Mouse (Mus musculus): Measurements from ENCODE around the gene Lck.

The Lck gene

GRCm38 (mm10) chr4:129573430-129573829, at the start of gene Lck:
Gene Lck, minus strand, starts transcription at chr4:129573641.
- DNase-seq, result peak; percentile 87

DNA sequence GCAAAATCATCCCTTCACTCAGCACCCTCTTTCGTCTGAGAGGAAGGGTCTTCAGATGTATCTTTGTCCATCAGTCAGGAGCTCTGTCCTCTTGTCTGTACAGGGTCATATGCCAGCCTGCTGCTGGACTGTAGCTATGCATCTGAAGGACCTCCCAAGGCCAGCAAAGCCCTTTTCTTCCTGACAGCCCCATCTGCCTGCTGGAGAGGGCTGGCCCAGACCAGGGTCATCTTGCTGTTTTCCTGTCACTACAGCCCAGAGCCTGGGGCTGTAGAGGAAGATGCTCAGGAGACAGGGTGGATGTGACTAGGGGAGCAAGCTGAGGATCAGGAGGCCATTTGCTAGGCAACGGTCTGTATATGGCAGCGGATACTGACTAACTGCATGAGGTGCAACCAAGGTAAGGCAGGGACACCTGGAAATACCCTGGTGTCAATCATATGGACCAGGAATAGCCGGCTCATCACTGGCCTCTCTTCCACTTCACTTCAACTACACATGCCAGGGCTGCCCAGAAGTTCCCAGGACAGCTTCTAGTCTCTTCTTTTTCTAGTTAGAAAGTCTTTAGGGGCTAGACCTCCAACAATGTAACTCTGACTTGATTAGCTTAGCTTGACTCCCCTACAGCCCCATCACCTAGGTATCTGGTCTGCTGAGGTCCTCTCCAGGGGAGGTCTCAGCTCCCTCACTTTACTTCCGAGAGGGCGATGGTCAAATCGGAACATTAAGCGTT, 49.5 kb upstream of the Lck start:
- no peak for DNase-seq

DNA sequence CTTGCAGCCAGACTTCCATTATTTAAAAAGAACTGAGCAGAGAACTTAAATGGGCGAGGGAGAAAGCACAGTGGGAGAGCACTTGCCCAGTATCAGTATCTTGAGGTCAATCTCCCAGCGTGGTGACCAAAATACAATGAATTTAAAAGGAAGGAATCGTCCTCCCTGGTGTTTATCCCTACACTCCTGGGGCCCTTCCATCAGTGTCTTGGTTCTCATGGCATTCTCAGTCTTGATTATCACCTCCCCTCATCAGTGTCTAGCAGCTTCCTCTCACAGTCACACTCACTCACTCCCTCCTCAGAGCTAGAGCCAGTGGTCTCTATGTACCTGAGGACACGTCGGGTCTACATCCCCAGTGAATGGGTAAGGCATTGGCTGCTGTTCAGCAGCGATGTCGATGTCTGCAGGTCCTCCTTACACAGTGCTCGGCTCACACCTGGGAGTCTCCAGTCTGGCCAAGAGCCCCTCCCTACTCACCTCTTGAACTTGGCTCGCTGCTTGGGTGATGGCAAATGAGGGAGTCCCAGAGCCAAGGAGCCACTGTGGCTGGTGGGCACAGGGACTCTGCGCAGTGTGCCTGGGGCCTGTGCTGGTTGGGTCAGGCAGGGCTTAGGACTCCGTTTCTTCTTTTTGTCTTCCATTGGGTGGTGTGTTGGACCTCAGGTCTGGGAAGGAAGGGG, 48.8 kb upstream of the Lck start:
- DNase-seq, result no peak

DNA sequence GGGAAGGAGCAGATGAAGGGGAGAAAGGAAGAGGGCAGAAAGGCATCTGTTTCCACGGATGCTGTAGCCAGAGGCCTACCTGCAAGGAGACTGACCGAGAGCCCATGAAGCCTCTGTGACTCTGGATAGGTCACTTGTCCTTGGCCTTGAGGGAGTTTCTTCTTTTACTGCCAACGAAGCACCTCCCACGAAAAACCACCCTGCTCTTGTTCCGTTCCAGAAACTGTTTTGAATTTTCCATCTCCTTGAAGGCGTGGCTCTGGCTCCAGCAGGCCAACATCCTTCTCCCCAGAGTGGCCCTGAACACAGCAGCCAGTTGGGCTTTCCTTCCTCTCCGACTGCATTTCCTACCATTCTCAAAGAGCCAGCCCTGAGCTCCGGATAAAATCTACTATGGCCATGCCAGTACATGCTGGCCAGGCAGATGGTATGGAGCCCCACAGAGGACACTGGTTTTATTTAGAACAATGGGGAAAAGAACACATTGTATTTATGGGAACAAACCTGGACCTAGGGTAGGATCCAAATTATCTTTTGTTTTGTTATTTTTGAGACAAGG, 47.9 kb upstream of the Lck start:
- no peak for DNase-seq

- DNase-seq, result no peak
These were observed 47.2 kb upstream of the Lck start for GRCm38 (mm10) chr4:129620419-129621282.

- peak; percentile 96 for DNase-seq
These were observed 45.6 kb upstream of the Lck start, which contains the start of gene Iqcc for GRCm38 (mm10) chr4:129618786-129619691. Gene Iqcc, minus strand, starts transcription at chr4:129619099.

GRCm38 (mm10) chr4:129618031-129618430, 44.6 kb upstream of the Lck start:
- no peak for DNase-seq

- no peak for DNase-seq
These were observed 43.7 kb upstream of the Lck start for GRCm38 (mm10) chr4:129617121-129617641.

GRCm38 (mm10) chr4:129616631-129617030, 43.2 kb upstream of the Lck start:
- no peak for DNase-seq

GRCm38 (mm10) chr4:129615801-129616290, 42.4 kb upstream of the Lck start:
- no peak for DNase-seq

- no peak for DNase-seq
These were observed 40.7 kb upstream of the Lck start, which contains the start of gene Dcdc2b for GRCm38 (mm10) chr4:129614093-129614492. Gene Dcdc2b, minus strand, starts transcription at chr4:129614257.

DNA sequence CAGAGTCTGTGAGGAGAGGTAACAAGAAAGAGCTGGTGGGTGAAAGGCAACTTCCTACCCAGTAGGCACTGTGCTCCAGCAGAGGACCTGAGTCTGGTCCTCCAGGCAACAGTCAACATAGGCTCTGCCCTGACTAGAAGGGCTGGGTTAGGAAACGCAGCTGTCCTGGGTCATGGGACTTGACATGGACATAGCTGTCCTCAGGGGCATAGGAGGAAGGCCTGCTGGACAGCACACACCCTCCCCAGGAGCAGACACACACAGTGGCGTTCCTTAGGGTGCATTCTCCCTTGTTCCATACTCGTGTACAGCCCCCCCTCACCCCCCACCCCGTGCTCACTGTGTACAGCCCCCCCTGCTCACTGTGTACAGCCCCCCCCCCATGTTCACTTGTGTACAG, 37.0 kb upstream of the Lck start:
- no peak for DNase-seq

DNA sequence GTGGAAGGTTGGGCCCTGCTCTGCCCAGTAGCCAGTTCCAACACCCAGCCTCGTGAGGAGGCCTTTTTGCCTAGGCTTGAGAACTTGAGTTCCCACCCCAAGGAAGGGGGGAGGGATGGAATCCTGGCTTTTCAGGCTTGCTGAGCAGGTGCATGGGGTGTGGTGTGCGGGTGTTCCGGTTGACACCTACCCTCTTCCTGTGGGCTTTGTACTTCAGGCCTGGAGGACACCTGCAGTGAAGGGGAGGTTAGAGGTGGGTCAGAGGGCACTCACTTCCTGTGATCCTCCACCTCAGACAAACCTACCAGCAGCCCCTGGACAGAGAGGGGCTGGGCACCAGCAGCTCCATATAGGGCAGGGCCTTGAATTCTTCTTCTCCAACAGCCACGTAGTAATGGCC, 36.6 kb upstream of the Lck start:
- peak; percentile 79 for DNase-seq

GRCm38 (mm10) chr4:129609139-129609631, 35.7 kb upstream of the Lck start:
- DNase-seq, result peak; percentile 59

DNA sequence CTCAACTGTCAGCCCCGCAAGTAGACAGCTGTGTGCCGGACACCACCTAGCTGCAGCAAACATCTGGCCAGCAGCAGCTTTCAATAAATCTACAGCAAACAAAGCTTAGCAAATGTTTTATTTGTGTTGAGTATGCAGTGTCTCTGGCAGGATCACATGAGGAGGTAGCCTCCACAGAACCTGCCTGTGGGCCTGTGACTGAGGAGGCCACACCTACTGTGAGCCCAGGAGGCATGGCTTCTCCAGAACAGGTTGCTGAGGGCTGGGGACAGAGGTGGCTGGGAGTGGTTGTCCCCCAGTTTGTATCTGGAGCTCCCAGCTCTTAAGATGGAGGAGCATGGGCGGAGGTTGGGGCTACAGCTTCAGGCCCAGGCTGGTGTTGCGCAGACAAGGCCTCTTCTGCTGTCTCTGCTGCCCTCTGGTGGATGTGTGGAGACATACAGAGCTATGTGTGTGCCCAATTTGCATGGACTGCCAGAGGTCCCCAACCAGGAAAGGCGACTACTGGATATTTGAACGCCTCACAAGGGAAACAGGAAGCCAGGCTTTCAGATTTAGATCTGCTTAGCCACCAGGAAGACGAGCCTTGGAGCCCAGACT, 35.1 kb upstream of the Lck start:
- DNase-seq, result peak; percentile 89

- peak; percentile 86 for DNase-seq
These were observed 27.1 kb upstream of the Lck start, which contains the start of the genes Eif3i and Tmem234 for GRCm38 (mm10) chr4:129600233-129601158. Gene Eif3i, minus strand, starts transcription at chr4:129600648. Gene Tmem234, plus strand, starts transcription at chr4:129600668.

DNA sequence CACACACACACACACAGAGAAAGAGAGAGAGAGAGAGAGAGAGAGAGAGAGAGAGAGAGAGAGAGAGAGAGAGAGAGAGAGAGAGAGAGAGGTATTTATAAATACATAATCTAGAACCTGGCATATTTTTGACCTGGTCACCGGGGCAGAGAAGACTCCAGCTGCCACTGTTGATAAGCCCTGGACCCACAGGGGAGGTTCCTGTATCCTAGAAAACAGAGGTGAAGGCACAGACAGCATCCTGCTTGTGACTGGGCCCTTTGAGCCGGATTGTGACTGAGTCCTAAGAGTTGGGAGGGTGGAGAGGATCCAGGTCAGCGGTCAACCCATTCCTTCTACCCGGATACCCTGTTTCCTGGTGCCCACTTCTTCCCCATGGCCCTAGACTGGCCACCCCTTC, 15.4 kb upstream of the Lck start:
- no peak for DNase-seq

DNA sequence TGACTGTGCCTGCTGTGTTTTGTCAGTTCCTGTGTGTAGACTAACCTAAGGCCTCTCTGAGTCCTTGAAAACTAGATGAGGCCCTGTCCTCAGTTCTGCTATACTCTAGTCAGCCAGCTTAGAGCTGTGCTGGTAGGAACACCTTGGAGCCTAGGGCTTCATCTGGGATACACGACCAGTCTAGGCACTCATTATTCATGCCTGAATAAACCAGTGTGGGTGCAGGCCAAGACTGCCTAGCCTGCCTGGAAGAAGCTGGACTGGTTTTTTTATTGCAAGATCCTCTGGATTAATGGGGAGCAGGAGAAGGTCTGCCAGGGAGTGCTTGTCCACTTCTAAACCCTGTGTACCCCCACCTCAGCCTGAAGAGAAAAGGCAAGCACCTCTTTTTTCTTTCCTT, 13.5 kb upstream of the Lck start:
- no peak for DNase-seq

DNA sequence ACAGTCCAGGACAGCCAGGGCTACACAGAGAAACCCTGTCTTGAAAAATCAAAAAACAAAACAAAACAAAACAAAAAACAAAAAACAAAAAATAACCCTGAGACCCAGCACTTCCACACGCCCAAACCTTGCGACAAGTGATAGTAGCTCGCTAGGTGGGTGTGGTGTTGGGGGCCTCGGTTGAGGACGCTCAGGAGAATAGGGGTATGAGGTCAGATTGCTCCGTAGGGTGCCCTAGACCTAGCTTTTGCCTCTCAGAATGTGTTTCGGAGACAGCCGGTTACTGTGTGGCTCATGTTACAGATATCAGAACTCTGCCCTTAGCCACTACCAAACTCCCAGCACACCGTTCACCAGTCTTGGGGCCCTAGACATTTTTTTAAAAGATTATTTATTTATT, 12.3 kb upstream of the Lck start:
- DNase-seq, result no peak

All from thymus, postnatal 4 days (tissue).